Mouse (Mus musculus): Measurements from ENCODE around the gene Nelfb. TPM values are rescaled to one million over a fixed set of nuclear protein-coding genes. Genes with fewer than 3 reads are reported as not detected.
"Not testable (repeated sequence)": the region's sequence is repeated elsewhere in the genome, so short reads cannot be mapped to it uniquely, and the experiment has no call there.

Gene Nelfb
- 79.1 and 81.9 TPM in 2 replicates for polyA plus RNA-seq (2015; fragmentation: Nextera tagmentation; extraction: Ambion mirVana)

GRCm38 (mm10) chr2:25211121-25211670 is at the start of gene Nelfb:
Gene Nelfb, minus strand, starts transcription at chr2:25211489.
- Histone ChIP-seq H3K9ac (ENCODE audit: low read length) (peak within 1 kb of the TSS; percentile 94), H3K27me3 (ENCODE audit: control insufficient read depth, insufficient read depth, low read length) (no peaks in the 10 kb centered on the region), H3K27ac (ENCODE audit: low read length) (peak within 1 kb of the TSS; percentile 91), H3K4me2 (ENCODE audit: low read depth, low read length) (peak within 1 kb of the TSS; percentile 96), H3K36me3 (ENCODE audit: control insufficient read depth, insufficient read depth) (peaks cover 2% of the 10 kb centered on the region), H3K9me3 (replicated peaks; ENCODE audit: control insufficient read depth, low read length) (no peaks in the 10 kb centered on the region), H3K4me3 (ENCODE audit: low read length) (peak within 1 kb of the TSS; percentile 94), H3K4me1 (ENCODE audit: control insufficient read depth, insufficient read depth, low read length) (peaks cover 10% of the 10 kb centered on the region)
- ATAC-seq (replicated peaks; ENCODE audit: extremely low read depth, insufficient read depth, low FRiP score) = peak; percentile 97
- WGBS = under 1% methylated on average over 44 of the region's 44 CpGs

- peaks cover 19% of the 10 kb centered on the region for H3K4me1 ChIP-seq (ENCODE audit: control insufficient read depth, insufficient read depth, low read length)
- H3K4me2 ChIP-seq (ENCODE audit: low read depth, low read length) = no peak overlapping the region
- no peaks in the 10 kb centered on the region for H3K36me3 ChIP-seq (ENCODE audit: control insufficient read depth, insufficient read depth)
- 64% methylated on average over 2 of the region's 2 CpGs for WGBS
- H3K9ac ChIP-seq (ENCODE audit: low read length) = no peak overlapping the region
- no peak overlapping the region for H3K4me3 ChIP-seq (ENCODE audit: low read length)
- ATAC-seq (replicated peaks; ENCODE audit: extremely low read depth, insufficient read depth, low FRiP score) = no peak
- H3K27me3 ChIP-seq (ENCODE audit: control insufficient read depth, insufficient read depth, low read length) = peaks cover 5% of the 10 kb centered on the region
- no peaks in the 10 kb centered on the region for H3K9me3 ChIP-seq (replicated peaks; ENCODE audit: control insufficient read depth, low read length)
- H3K27ac ChIP-seq (ENCODE audit: low read length) = no peak overlapping the region
Observed at GRCm38 (mm10) chr2:25258887-25259286, 47.6 kb upstream of the Nelfb start.

- ATAC-seq (replicated peaks; ENCODE audit: extremely low read depth, insufficient read depth, low FRiP score); H3K27ac ChIP-seq (ENCODE audit: low read length); H3K4me3 ChIP-seq (ENCODE audit: low read length); H3K9ac ChIP-seq (ENCODE audit: low read length); H3K27me3 ChIP-seq (ENCODE audit: control insufficient read depth, insufficient read depth, low read length); H3K4me2 ChIP-seq (ENCODE audit: low read depth, low read length); H3K36me3 ChIP-seq (ENCODE audit: control insufficient read depth, insufficient read depth); H3K9me3 ChIP-seq (replicated peaks; ENCODE audit: control insufficient read depth, low read length): not testable (repeated sequence)
- peaks cover 13% of the 10 kb centered on the region for H3K4me1 ChIP-seq (ENCODE audit: control insufficient read depth, insufficient read depth, low read length)
- WGBS = 81% methylated on average over 5 of the region's 5 CpGs
Observed at GRCm38 (mm10) chr2:25257250-25257649, 46.0 kb upstream of the Nelfb start.

GRCm38 (mm10) chr2:25256443-25257109 is 45.3 kb upstream of the Nelfb start:
- WGBS = 53% methylated on average over 11 of the region's 12 CpGs

GRCm38 (mm10) chr2:25255284-25255779 is 44.0 kb upstream of the Nelfb start, which contains the start of gene Tmem203:
Gene Tmem203, plus strand, starts transcription at chr2:25255439.
- peak; percentile 80 for ATAC-seq (replicated peaks; ENCODE audit: extremely low read depth, insufficient read depth, low FRiP score)
- no peaks in the 10 kb centered on the region for H3K27me3 ChIP-seq (ENCODE audit: control insufficient read depth, insufficient read depth, low read length)
- peak within 1 kb of the TSS; percentile 100 for H3K4me3 ChIP-seq (ENCODE audit: low read length)
- H3K9me3 ChIP-seq (replicated peaks; ENCODE audit: control insufficient read depth, low read length) = no peaks in the 10 kb centered on the region
- peak within 1 kb of the TSS; percentile 87 for H3K9ac ChIP-seq (ENCODE audit: low read length)
- H3K27ac ChIP-seq (ENCODE audit: low read length) = peak within 1 kb of the TSS; percentile 68
- H3K4me1 ChIP-seq (ENCODE audit: control insufficient read depth, insufficient read depth, low read length) = peaks cover 13% of the 10 kb centered on the region
- peaks cover 6% of the 10 kb centered on the region; the same call in 1 of the 2 replicates for H3K36me3 ChIP-seq (ENCODE audit: control insufficient read depth, insufficient read depth)
- under 1% methylated on average over 39 of the region's 39 CpGs for WGBS
- peak within 1 kb of the TSS; percentile 97 for H3K4me2 ChIP-seq (ENCODE audit: low read depth, low read length)

More at GRCm38 (mm10) chr2:25256443-25257109, 45.3 kb upstream of the Nelfb start:
- not testable (repeated sequence) for ATAC-seq (replicated peaks; ENCODE audit: extremely low read depth, insufficient read depth, low FRiP score); H3K36me3 ChIP-seq (ENCODE audit: control insufficient read depth, insufficient read depth); H3K9me3 ChIP-seq (replicated peaks; ENCODE audit: control insufficient read depth, low read length); H3K27ac ChIP-seq (ENCODE audit: low read length); H3K27me3 ChIP-seq (ENCODE audit: control insufficient read depth, insufficient read depth, low read length)
- Histone ChIP-seq H3K4me1 (ENCODE audit: control insufficient read depth, insufficient read depth, low read length) (peaks cover 13% of the 10 kb centered on the region), H3K9ac (ENCODE audit: low read length) (peak overlapping the region; percentile 87), H3K4me3 (ENCODE audit: low read length) (peak overlapping the region; percentile 100), H3K4me2 (ENCODE audit: low read depth, low read length) (peak overlapping the region; percentile 97)

GRCm38 (mm10) chr2:25252331-25252730 is 41.0 kb upstream of the Nelfb start:
- peaks cover 14% of the 10 kb centered on the region for H3K36me3 ChIP-seq (ENCODE audit: control insufficient read depth, insufficient read depth)
- H3K27ac ChIP-seq (ENCODE audit: low read length) = no peak overlapping the region
- H3K27me3 ChIP-seq (ENCODE audit: control insufficient read depth, insufficient read depth, low read length) = no peaks in the 10 kb centered on the region
- H3K4me1 ChIP-seq (ENCODE audit: control insufficient read depth, insufficient read depth, low read length) = peaks cover 13% of the 10 kb centered on the region
- H3K9me3 ChIP-seq (replicated peaks; ENCODE audit: control insufficient read depth, low read length) = no peaks in the 10 kb centered on the region
- no peak overlapping the region for H3K4me3 ChIP-seq (ENCODE audit: low read length)
- no peak overlapping the region for H3K9ac ChIP-seq (ENCODE audit: low read length)
- H3K4me2 ChIP-seq (ENCODE audit: low read depth, low read length) = no peak overlapping the region
- WGBS = 88% methylated on average over 1 of the region's 1 CpGs
- no peak for ATAC-seq (replicated peaks; ENCODE audit: extremely low read depth, insufficient read depth, low FRiP score)

- Histone ChIP-seq H3K4me3 (ENCODE audit: low read length) (no peak within 1 kb of the TSS), H3K36me3 (ENCODE audit: control insufficient read depth, insufficient read depth) (peaks cover 15% of the 10 kb centered on the region), H3K27me3 (ENCODE audit: control insufficient read depth, insufficient read depth, low read length) (peaks cover 12% of the 10 kb centered on the region; the same call in 1 of the 2 replicates), H3K27ac (ENCODE audit: low read length) (no peak within 1 kb of the TSS), H3K4me1 (ENCODE audit: control insufficient read depth, insufficient read depth, low read length) (peaks cover 7% of the 10 kb centered on the region), H3K9ac (ENCODE audit: low read length) (no peak within 1 kb of the TSS), H3K9me3 (replicated peaks; ENCODE audit: control insufficient read depth, low read length) (no peaks in the 10 kb centered on the region), H3K4me2 (ENCODE audit: low read depth, low read length) (no peak within 1 kb of the TSS)
- ATAC-seq (replicated peaks; ENCODE audit: extremely low read depth, insufficient read depth, low FRiP score) = no peak
- whole genome bisulfite sequencing = 86% methylated on average over 10 of the region's 10 CpGs
Observed at GRCm38 (mm10) chr2:25246183-25247072, 35.1 kb upstream of the Nelfb start, which contains the start of gene AL732309.1. Gene AL732309.1, minus strand, starts transcription at chr2:25246863.

- Histone ChIP-seq H3K9me3 (replicated peaks; ENCODE audit: control insufficient read depth, low read length) (no peaks in the 10 kb centered on the region), H3K4me1 (ENCODE audit: control insufficient read depth, insufficient read depth, low read length) (peaks cover 13% of the 10 kb centered on the region), H3K9ac (ENCODE audit: low read length) (no peak overlapping the region), H3K36me3 (ENCODE audit: control insufficient read depth, insufficient read depth) (peaks cover 7% of the 10 kb centered on the region), H3K4me3 (ENCODE audit: low read length) (no peak overlapping the region), H3K4me2 (ENCODE audit: low read depth, low read length) (no peak overlapping the region), H3K27ac (ENCODE audit: low read length) (no peak overlapping the region), H3K27me3 (ENCODE audit: control insufficient read depth, insufficient read depth, low read length) (peaks cover 16% of the 10 kb centered on the region; the same call in 1 of the 2 replicates)
- 87% methylated on average over 4 of the region's 4 CpGs for WGBS
- no peak for ATAC-seq (replicated peaks; ENCODE audit: extremely low read depth, insufficient read depth, low FRiP score)
Observed at GRCm38 (mm10) chr2:25244144-25244543, 32.9 kb upstream of the Nelfb start.
